Mouse (Mus musculus): ENCODE measurements around the gene Wdr49. TPM values are rescaled to one million over a fixed set of nuclear protein-coding genes. Genes with fewer than 3 reads are reported as not detected.
"Not testable (repeated sequence)": the region's sequence is repeated elsewhere in the genome, so short reads cannot be mapped to it uniquely, and the experiment has no call there.

Gene Wdr49
- total RNA-seq, 2 experiments from 2014 or later: 0.60 to 0.64 TPM

DNA sequence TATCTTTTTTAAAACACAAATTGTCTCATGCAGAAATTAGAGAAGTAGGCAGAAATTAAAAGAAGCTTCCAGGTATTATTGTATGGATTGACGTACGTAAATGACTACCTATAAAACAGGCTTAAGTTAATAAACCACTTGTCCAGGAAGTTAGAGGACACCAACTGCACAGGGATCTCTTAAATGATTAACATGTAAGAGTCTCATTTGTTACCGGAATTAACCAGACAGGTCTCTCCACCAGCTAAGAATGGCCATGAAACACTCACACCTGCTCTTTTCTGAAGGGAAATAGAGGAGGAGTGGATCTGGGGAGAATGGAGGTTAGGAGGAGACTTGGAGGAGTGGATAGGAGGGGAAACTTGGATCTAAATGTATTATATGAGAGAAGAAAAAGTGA is 176.4 kb downstream of the Wdr49 start:
- no peak for DNase-seq
- intact Hi-C loops (cut with DNase I): no loop called here

DNA sequence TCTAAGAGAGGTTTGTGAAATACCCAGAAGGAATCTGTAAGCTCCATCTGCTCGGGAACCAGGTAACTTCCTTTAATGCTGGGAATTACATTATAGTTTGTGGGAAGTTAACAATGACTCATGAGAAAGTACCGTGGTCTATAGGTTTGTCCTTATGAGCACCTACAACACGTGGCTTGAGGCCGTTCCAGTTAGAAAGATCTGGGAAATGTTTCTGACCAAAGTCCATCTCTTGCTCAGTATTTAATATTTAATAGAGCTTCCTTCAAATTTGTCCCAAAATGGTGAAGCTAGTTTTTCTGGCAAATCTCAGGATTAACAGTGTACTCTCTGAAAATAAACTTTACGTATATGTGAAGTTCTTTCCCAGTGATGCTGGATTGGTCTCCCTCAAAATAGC is 177.3 kb downstream of the Wdr49 start:
- DNase-seq: no peak

DNA sequence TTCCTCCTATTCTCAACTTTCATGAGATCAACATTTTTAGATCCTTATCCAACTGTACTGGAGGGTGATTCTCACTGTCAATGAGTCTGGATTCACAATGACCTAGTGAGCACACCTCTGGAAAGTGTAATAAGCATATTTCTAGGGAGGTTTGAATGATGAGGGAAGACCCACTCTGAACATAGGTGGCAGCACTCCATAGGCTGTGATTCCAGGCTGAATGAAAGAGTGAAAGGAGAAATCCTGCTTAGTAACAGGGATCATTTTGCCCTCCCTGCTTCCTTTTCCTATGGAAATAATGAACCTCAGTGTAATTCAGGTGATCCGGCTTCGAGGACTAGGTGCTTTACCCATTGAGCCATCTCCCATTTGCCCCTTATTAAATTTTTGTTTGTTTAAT is 180.9 kb downstream of the Wdr49 start:
- no peak for DNase-seq
- intact Hi-C loops (cut with DNase I): no loop called here

More for the DNA sequence above, 177.3 kb downstream of the Wdr49 start:
- intact Hi-C loops (cut with DNase I): no loop called here

DNA sequence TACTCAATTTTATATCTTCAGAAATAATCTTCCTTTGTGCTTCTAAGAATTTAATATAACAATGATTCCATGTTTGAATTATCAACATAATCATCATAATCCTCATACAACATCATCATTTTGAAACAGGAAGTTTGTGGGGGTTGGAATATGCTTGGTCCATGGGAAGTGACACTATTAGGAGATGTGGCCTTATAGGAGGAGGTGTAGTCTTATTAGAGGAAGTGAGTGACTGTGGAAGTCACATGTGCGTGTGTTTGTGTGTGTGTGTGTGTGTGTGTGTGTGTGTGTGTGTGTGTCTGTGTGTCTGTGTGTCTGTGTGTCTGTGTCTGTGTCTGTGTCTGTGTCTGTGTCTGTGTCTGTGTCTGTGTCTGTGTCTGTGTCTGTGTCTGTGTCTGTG is 182.5 kb downstream of the Wdr49 start:
- intact Hi-C loops (cut with DNase I); DNase-seq: not testable (repeated sequence)

DNA sequence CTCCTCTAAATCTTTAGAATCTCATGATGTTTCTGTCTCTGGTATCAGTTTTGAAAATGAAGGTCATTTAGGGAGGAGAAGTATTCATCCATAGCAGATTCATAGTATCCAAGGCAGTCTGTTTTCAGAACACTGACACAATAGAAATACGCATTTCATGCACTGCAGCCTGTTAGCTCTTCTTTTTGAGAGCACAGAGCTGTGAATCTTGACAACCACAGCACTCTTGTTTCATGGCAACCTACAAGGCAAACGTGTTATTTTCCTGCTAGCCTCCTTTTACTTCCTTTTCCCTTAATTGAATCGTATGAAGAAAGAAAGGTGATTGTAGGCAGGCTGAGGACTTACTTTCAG is 184.2 kb downstream of the Wdr49 start:
- intact Hi-C loops (cut with DNase I): no loop called here
- DNase-seq: no peak

DNA sequence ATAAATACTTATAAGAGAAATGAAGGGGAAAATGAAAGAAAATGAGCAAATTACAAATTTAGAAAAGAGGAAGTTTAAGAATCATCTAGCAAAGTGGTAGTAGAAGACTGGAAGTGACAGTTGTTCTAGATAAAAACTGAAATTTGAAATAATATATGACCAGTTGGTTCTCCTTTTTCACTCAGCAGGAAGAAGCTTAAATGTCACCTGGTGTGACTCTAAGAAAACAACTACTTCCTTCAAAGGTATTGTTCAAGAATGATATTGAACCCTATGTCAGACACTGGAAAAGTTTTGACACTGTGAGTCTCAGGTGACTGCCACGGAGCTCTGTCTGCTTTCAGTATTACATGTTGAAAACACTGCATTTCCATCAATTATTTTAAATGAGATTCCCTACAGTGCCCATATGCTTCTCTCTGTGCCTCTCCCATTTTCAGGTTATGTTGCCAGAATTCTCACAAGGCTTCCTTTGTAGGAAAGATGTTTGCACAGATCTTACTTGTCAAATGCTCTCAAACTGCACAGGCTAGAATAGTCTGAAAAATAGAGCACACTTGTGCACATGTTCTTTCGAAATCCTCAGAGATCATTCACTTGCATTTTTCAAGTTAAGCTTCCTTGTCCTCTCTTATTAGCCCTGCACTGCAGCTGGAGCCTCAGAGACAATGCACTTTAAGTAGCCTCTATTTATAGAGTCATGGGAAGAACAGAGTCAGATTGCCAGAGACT is 184.8 kb downstream of the Wdr49 start:
- DNase-seq: no peak
- intact Hi-C loops (cut with DNase I): no loop called here

DNA sequence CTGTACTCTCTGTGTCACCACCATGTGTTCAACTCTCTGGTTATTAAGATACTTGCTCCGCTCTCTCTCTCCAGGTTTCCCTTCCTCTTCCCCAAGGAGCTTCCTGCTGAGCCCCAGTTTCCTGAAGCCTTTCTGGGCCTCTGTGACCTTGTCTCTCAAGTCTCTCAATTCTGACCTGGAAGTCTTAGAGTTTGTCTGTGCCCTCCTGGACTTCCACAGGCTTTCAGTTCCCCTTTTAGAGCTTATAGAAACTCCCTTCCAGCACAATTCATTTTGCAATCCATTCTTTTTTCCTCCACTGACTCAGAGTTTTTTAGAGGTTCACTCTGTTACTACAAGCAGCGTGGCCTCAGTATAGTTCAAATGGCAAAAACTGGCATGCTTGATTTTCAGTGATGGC is 188.7 kb downstream of the Wdr49 start:
- DNase-seq: no peak

DNA sequence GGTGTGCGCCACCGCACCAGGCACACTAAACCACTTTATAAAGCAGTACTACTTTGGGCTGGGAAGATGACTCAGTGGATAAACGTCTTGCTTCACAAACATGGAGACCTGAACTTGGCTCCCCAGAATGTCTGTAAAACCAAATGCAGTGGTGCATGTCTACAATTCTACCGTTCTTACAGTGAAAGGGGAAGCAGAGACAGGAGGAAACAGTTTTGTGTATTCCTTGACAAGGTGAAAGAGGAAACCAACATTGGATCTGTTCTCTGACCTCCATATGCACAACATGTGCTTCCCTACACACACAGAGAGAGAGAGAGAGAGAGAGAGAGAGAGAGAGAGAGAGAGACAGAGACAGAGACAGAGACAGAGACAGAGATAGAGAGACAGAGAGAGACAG is 204.5 kb downstream of the Wdr49 start:
- intact Hi-C loops (cut with DNase I): no loop called here
- no peak for DNase-seq

More for the DNA sequence above, 188.7 kb downstream of the Wdr49 start:
- intact Hi-C loops (cut with DNase I): no loop called here

DNA sequence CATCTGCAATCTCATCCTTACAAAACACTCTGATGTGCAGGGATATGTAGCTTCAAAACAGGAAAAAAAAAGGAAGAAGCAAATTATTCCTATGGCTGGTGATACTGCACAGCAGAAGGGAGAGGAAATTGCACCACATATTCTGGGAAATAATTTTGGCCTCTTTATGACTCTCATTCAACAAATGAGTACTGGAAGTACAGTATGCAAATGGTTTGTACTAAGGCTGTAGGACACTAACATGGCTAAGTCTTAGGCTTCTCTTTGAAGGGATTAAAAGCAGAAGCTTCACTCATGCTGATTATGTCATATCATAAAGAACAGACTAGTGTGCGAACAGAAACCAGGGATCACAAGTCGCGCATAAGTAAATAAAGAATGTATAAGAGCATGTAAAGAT is 205.4 kb downstream of the Wdr49 start:
- intact Hi-C loops (cut with DNase I): no loop called here
- no peak for DNase-seq

DNA sequence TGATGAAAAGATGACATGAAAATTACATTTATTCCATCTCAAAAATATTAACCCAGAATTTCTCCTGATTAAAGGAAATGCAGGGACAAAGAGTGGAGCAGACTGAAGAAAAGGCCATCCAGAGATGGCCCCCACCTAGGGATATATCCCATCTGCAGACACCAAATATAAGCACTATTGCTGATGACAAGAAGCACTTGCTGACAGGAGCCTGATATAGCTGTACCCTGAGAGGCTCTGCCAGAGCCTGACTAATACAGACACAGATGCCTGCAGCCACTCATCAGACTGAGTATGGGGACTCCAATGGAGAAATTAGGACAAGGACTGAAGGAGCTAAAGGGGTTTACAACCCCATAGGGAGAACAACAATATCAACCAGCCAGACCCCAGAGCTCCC is 206.8 kb downstream of the Wdr49 start:
- no peak for DNase-seq
- intact Hi-C loops (cut with DNase I): no loop called here

DNA sequence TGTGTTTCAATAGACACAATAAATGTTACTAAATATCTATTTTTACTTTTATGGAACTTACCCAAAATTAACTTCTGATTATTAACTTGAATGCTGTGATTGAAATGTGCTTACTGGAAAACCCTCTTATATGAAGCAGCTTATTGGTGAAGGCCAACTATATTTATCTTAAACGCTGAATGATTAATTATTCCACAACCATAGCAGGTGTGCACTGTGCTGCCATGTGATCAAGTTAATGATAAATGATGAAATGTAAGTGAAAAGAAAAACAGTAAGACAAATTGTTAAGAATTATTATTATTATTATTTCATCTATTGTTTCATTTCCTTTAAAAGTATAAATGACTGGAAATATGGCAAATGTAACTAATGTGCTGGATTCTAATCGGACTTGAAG is 212.0 kb downstream of the Wdr49 start, which contains the start of gene Serpini2:
Serpini2 (minus strand) TSS at position 101 of the 400 bp plus-strand sequence.
- intact Hi-C loops (cut with DNase I): no loop called here

DNA sequence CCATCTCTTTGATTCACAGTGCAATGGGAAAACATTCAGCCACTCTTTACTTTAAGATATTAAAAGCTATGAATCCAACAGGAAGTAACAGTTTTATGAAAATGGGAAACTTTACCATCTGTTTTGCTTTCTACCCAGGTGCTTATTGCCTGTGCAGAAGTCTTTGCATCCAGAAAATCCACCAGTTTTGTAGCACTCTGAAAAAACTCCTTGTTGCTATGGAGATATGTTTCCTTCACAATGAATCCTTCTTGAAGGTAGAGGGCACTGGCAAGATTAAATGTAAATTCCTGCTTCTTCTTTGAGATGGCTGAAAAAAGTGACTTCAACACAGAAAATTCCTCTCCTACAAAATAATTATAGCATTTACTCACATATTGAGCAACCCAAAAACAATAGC is 222.6 kb downstream of the Wdr49 start:
- DNase-seq: no peak
- intact Hi-C loops (cut with DNase I): no loop called here

More for the DNA sequence above, 212.0 kb downstream of the Wdr49 start, which contains the start of gene Serpini2:
- DNase-seq: no peak

Other genes with a start within 250 kb of the Wdr49 start
- gene Serpini2, start 212.1 kb downstream of the Wdr49 start, total RNA-seq (2021): not detected
- 10 to 100 TPM; 60.2 to 62.6 TPM for gene Pdcd10, start 74.7 kb upstream of the Wdr49 start, total RNA-seq (2021)
- gene Serpini1, start 75.4 kb upstream of the Wdr49 start, total RNA-seq (2021): 100 to 1,000 TPM; 116 to 118 TPM

Data from left cerebral cortex, postnatal 4 days (tissue).